Mouse (Mus musculus) bone marrow, adult 2 months (tissue): ENCODE measurements around the gene Fndc8.

Experiments
- CTCF ChIP-seq: fragments of 200-500 bp; IDR thresholded peaks from 2 replicates; pipeline ENCODE4 v1.5.1; 2011; ENCODE audit warnings: low read length, control low read depth; ENCODE audit not compliant: control insufficient read depth, insufficient read depth
- POLR2A ChIP-seq: fragments of 200-500 bp; IDR thresholded peaks from 2 replicates; pipeline ENCODE4 v1.6.1; 2011; ENCODE audit warnings: low read depth, mild to moderate bottlenecking, control low read depth, low read length, borderline replicate concordance; ENCODE audit not compliant: control insufficient read depth

- TF ChIP-seq CTCF, result no peak
- TF ChIP-seq POLR2A, result no peak
Observed at GRCm38 (mm10) chr11:82901606-82902310, 9.8 kb downstream of the Fndc8 start.
